Mouse (Mus musculus) heart, adult 2 months (tissue): Measurements from ENCODE around the gene Brd7. TPM values are rescaled to one million over a fixed set of nuclear protein-coding genes. Genes with fewer than 3 reads are reported as not detected.

ENCODE experiments used
- DNase-seq, 2 experiments: peaks; one replicate each; pipeline ENCODE4 v3.0.0; 2021
- H3K27ac ChIP-seq: fragments of 200-600 bp; 2 replicates; pipeline ENCODE4 v1.8.1; 2022
- H3K27me3 ChIP-seq: fragments of 200-500 bp; 2 replicates; pipeline ENCODE4 v1.6.1; 2012; ENCODE audit warnings: mild to moderate bottlenecking, low read length, inconsistent platforms, mixed read lengths; ENCODE audit not compliant: control insufficient read depth, insufficient read depth
- H3K36me3 ChIP-seq: fragments of 200-500 bp; 2 replicates; pipeline ENCODE4 v1.6.1; 2012; ENCODE audit warnings: low read length, inconsistent platforms; ENCODE audit not compliant: control insufficient read depth, insufficient read depth
- H3K4me1 ChIP-seq: fragments of 200-500 bp; 2 replicates; pipeline ENCODE4 v1.6.1; 2011; ENCODE audit warnings: low read length; ENCODE audit not compliant: control insufficient read depth, insufficient read depth
- H3K4me3 ChIP-seq: fragments of 200-600 bp; 2 replicates; pipeline ENCODE4 v1.8.1; 2022
- H3K79me2 ChIP-seq: fragments of 200-500 bp; replicated peaks from 2 replicates; pipeline ENCODE4 v1.6.1; 2012; ENCODE audit warnings: mild to moderate bottlenecking, inconsistent platforms, low read length, moderate library complexity, mixed read lengths; ENCODE audit not compliant: control insufficient read depth, insufficient read depth
- H3K9ac ChIP-seq: fragments of 200-500 bp; 2 replicates; pipeline ENCODE4 v1.6.1; 2012; ENCODE audit warnings: low read depth, mild to moderate bottlenecking, control low read depth, inconsistent platforms, low read length, mixed read lengths
- CTCF ChIP-seq: fragments of 200-600 bp; IDR thresholded peaks from 2 replicates; pipeline ENCODE4 v1.8.1; 2022; ENCODE audit warnings: antibody characterized with exemption, mild to moderate bottlenecking, moderate library complexity
- EP300 ChIP-seq: fragments of 200-500 bp; IDR thresholded peaks from 2 replicates; pipeline ENCODE4 v1.6.1; 2011; ENCODE audit warnings: low read depth, low read length, control low read depth; ENCODE audit not compliant: insufficient read depth
- POLR2A ChIP-seq: fragments of 200-500 bp; IDR thresholded peaks from 2 replicates; pipeline ENCODE4 v1.6.1; 2011; ENCODE audit warnings: mild to moderate bottlenecking, low read depth, low read length, control low read depth; ENCODE audit not compliant: insufficient read depth
- WGBS: fragments of 180-500 bp; shearing (Covaris S2); methylation state at CpG from one replicate; pipeline ENCODE4 v1.1.7; 2018; 5-methylcytosine and 5-hydroxymethylcytosine counted together
- intact Hi-C: fragments of 180-260 bp; cut with DNase I; formaldehyde crosslinking; loops from one replicate; pipeline ENCODE4 v1.15.1; 2025
- polyA plus RNA-seq: library from polyadenylated mRNA; depleted of rRNA; stranded (reverse); fragments of >200 nt; gene quantifications from 2 replicates; pipeline ENCODE4 v1.2.3, GENCODE M21; 2012
- total RNA-seq, 2 experiments: library from RNA; stranded (reverse); gene quantifications; 2 replicates each; pipeline ENCODE4 v1.2.3; 2021

Brd7 gene
- total and polyA plus RNA-seq, 3 experiments = 30.9 to 79.0 (median 78.9) TPM

DNA sequence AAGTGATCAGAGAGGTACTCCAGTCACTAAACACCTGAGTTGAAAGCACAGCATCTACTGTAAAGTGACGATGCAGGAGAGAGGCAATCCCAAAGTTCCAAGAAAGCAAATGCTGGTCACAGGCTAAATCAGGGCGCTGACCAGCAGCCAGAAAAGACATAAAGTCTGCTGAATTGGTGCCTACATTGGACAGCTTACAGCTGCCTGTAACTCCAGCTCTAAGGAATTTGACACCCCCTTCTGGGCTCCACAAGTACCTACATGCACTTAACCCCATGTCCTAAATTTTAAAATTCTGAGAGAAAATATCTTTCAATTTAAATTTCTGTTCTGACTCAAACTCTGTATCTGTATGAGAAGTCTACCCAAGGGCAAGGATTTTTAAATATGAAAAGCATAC is 2.0 kb downstream of the Brd7 start:
- 50% methylated on average over 2 of the region's 2 CpGs for WGBS
- Histone ChIP-seq H3K36me3 (peaks cover 18% of the 10 kb centered on the region), H3K79me2 (peaks cover 2% of the 10 kb centered on the region; the same call in 1 of the 2 replicates), H3K9ac (no peak overlapping the region), H3K4me3 (peak overlapping the region; percentile 10), H3K4me1 (peaks cover 7% of the 10 kb centered on the region), H3K27ac (no peak overlapping the region; the same call in 1 of the 2 replicates), H3K27me3 (no peaks in the 10 kb centered on the region)
- DNase-seq = no peak
- TF ChIP-seq CTCF (peak; percentile 55), EP300 (no peak), POLR2A (no peak)
- intact Hi-C loops = loop anchor here (2.0 to 10.0 kb wide), 5 partner anchors 87 to 245 kb away; partner anchors contain the start of genes Adcy7, Cnep1r1 and Nkd1

DNA sequence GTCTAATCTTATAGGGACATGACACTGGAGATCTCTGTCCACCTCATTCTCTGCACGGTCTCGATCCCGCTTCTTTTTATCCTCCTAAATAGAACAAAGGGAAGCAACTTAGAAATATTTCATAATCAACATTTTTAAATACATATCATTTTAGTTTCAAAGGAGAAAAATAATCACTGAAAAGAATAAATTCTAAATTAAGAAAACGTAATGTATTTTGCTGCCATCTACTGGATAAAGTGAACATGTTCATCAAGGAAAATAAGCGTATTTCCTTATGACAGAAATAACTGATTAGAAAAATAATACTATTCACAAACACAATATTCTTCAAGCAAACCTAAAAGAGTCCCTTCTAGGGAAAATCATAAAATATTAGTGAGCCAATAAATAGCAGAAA is 4.0 kb downstream of the Brd7 start:
- H3K4me1 ChIP-seq = peaks cover 6% of the 10 kb centered on the region
- H3K27ac ChIP-seq = no peak overlapping the region
- DNase-seq = no peak
- peaks cover 18% of the 10 kb centered on the region for H3K36me3 ChIP-seq
- TF ChIP-seq CTCF (peak; percentile 74), EP300 (no peak), POLR2A (no peak)
- H3K4me3 ChIP-seq = no peak overlapping the region
- intact Hi-C loops = loop anchor here (2.0 kb wide), 1 partner anchor 85 kb away; the partner anchor contains the start of gene Adcy7
- peaks cover 2% of the 10 kb centered on the region; the same call in 1 of the 2 replicates for H3K79me2 ChIP-seq
- whole genome bisulfite sequencing = 70% methylated on average over 5 of the region's 5 CpGs
- H3K27me3 ChIP-seq = no peaks in the 10 kb centered on the region
- H3K9ac ChIP-seq = no peak overlapping the region

DNA sequence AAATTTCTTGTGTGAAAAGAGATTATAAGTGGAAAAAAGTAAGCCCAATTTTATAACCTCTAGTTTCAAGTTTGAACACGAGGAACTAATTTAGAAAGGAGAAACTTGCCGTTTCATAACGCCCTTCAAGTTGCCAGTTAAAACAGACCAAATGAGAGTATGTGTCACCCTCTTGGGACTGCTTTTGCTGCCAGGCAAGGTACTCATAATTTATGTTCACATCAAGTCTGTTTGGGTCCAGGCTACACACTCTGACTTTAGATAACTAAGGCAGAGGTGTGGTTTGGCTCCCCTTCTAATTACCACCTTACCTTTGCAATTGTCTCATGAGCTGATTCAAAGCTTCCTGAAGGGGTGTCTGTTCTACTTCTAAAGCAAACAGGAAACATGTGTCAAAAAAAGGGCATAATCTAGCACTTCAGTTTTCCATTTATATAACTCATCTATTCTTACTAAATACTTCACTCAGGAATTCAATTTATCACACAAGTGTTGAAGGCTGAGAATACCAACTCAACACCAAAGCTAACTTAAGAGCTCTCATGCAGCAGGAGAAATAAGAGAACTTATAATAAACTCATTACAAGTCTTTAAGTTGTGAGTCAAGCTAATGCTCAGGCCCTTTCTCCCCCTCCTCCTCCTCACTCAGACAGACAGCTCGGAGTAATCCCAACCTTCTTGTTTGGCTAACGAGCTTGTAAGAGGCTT is 4.6 kb downstream of the Brd7 start:
- intact Hi-C loops = no loop called here
- no peak overlapping the region for H3K9ac ChIP-seq

DNA sequence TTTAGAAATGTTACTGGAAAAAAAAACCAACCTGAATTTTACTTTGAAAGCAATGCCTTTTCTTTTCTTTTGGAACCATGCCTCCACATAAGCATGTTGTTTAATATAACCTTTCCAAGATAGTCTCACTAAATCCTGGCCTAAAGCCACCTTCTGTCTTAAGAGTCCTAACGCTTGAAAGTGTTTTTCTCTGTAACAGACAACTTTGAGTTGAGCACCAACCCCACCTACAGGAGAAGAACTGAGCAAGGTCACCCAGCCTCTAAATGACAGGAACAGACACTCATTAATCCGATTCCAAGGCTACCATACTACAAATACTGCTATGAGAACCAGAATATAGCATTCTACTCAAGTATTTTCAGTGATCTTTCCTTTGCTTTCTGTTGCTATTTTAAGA is 12.9 kb downstream of the Brd7 start:
- H3K4me3 ChIP-seq = no peak overlapping the region
- no peak overlapping the region for H3K9ac ChIP-seq
- H3K36me3 ChIP-seq = peaks cover 20% of the 10 kb centered on the region
- no peaks in the 10 kb centered on the region for H3K79me2 ChIP-seq
- H3K27ac ChIP-seq = peak overlapping the region; percentile 34
- H3K4me1 ChIP-seq = no peaks in the 10 kb centered on the region
- peak; percentile 43 for TF ChIP-seq CTCF
- TF ChIP-seq POLR2A = no peak
- TF ChIP-seq EP300 = no peak
- DNase-seq = no peak
- intact Hi-C loops = loop anchor here (10.0 kb wide), 1 partner anchor 214 kb away; the partner anchor contains the start of gene Heatr3
- H3K27me3 ChIP-seq = no peaks in the 10 kb centered on the region
- 31% methylated on average over 2 of the region's 2 CpGs for WGBS

More for the DNA sequence above, 4.6 kb downstream of the Brd7 start:
- Histone ChIP-seq H3K36me3 (peaks cover 19% of the 10 kb centered on the region), H3K27ac (no peak overlapping the region), H3K27me3 (no peaks in the 10 kb centered on the region), H3K4me3 (no peak overlapping the region), H3K4me1 (peaks cover 4% of the 10 kb centered on the region), H3K79me2 (peaks cover 2% of the 10 kb centered on the region; the same call in 1 of the 2 replicates)
- DNase-seq = no peak
- 66% methylated on average over 5 of the region's 5 CpGs for WGBS
- TF ChIP-seq EP300 (no peak), POLR2A (no peak), CTCF (no peak)

- Histone ChIP-seq H3K4me3 (no peak overlapping the region), H3K36me3 (peaks cover 39% of the 10 kb centered on the region), H3K27ac (no peak overlapping the region), H3K9ac (no peak overlapping the region), H3K79me2 (no peaks in the 10 kb centered on the region), H3K4me1 (peaks cover 2% of the 10 kb centered on the region; the same call in 1 of the 2 replicates), H3K27me3 (no peaks in the 10 kb centered on the region)
- TF ChIP-seq EP300 = no peak
- no peak for TF ChIP-seq CTCF
- TF ChIP-seq POLR2A = no peak
- WGBS = 62% methylated on average over 4 of the region's 4 CpGs
- intact Hi-C loops = loop anchor here (10.0 kb wide), 1 partner anchor 207 kb away; the partner anchor contains the start of gene Heatr3
- no peak for DNase-seq
These were observed 20.0 kb downstream of the Brd7 start for GRCm38 (mm10) chr8:88342026-88342425.
